Mouse (Mus musculus): ENCODE results near the gene Gins3. TPM values are rescaled to one million over a fixed set of nuclear protein-coding genes. Genes with fewer than 3 reads are reported as not detected.

Gene Gins3
- total and polyA plus RNA-seq, 3 experiments = 14.0 to 14.4 TPM; not detected in 1

DNA sequence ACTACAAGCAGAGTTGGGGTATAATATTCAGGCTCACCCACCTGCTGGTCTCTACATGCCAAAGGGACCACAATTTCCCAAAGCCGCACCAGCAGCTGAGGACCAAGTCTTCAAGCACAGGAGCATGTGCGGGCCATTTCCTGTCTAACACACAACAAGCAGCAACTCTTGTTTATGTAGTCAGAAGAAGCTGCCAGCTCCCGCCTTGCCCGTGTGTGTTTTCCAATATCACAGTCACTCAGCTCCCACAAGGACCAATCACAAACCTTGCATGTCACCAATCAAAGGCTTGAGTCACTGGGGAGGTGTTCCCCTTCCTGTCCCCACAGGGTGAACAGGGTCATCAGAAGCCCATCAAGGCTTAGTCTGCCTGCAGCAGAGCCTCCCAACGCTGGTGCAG lies 20.1 kb downstream of the Gins3 start:
- Histone ChIP-seq H3K9me3 (replicated peaks; ENCODE audit: insufficient read depth, low read length) (no peaks in the 10 kb centered on the region), H3K9ac (ENCODE audit: control insufficient read depth, low read depth, low read length, poor library complexity, severe bottlenecking) (no peak overlapping the region), H3K4me3 (ENCODE audit: control insufficient read depth in 1 of 2, insufficient read depth in 1 of 2, low read depth in 2 of 2, low read length in 2 of 2) (no peak overlapping the region), H3K36me3 (ENCODE audit: control insufficient read depth in 1 of 2, insufficient read depth in 2 of 2, low read length in 2 of 2) (peaks cover 0 to 18% of the 10 kb centered on the region in 2 experiments; a peak in 2 of 4 replicates), H3K27ac (ENCODE audit: control insufficient read depth, low read depth, low read length) (no peak overlapping the region), H3K27me3 (ENCODE audit: control insufficient read depth in 1 of 2, insufficient read depth in 2 of 2, low read length in 2 of 2) (no peaks in the 10 kb centered on the region), H3K79me2 (ENCODE audit: control insufficient read depth, insufficient read depth, low read length, poor library complexity) (no peaks in the 10 kb centered on the region), H3K4me1 (ENCODE audit: control insufficient read depth in 1 of 2, insufficient read depth in 2 of 2, low read length in 2 of 2) (peaks cover 21 to 29% of the 10 kb centered on the region in 2 experiments)
- DNase-seq (ENCODE audit: low read depth, low spot score) = no peak
- no peak for TF ChIP-seq HCFC1 (IDR thresholded peaks at IDR 0.05; ENCODE audit: low read depth, low read length)
- no peak for TF ChIP-seq ZMIZ1 (IDR thresholded peaks at IDR 0.05; ENCODE audit: low read depth, low read length)
- TF ChIP-seq CHD2 (IDR thresholded peaks at IDR 0.05; ENCODE audit: low read length) = no peak
- TF ChIP-seq JUND (IDR thresholded peaks at IDR 0.05; ENCODE audit: low read depth, low read length) = no peak
- no peak for TF ChIP-seq ELF1 (IDR thresholded peaks at IDR 0.05; ENCODE audit: low read depth, low read length)
- TF ChIP-seq TAL1 (IDR thresholded peaks at IDR 0.05; ENCODE audit: low read length) = no peak
- TF ChIP-seq E2F4 (IDR thresholded peaks at IDR 0.05; ENCODE audit: borderline replicate concordance, low read depth, low read length) = no peak
- no peak for TF ChIP-seq TCF12 (IDR thresholded peaks at IDR 0.05; ENCODE audit: low read depth, low read length)
- no peak for TF ChIP-seq NRF1 (IDR thresholded peaks at IDR 0.05; ENCODE audit: insufficient read depth, low read depth, low read length, poor library complexity, severe bottlenecking)
- TF ChIP-seq EP300 (IDR thresholded peaks at IDR 0.05; ENCODE audit: low read depth in 1 of 2, low read length in 2 of 2) = no peak
- no peak for TF ChIP-seq SIN3A (IDR thresholded peaks at IDR 0.05; ENCODE audit: low read length)
- TF ChIP-seq USF1 (IDR thresholded peaks at IDR 0.05; ENCODE audit: low read depth, low read length) = no peak
- no peak for TF ChIP-seq BHLHE40 (IDR thresholded peaks at IDR 0.05; ENCODE audit: borderline replicate concordance, low read depth, low read length)
- no peak for TF ChIP-seq MAFK (IDR thresholded peaks at IDR 0.05; ENCODE audit: borderline replicate concordance, low read depth, low read length)

DNA sequence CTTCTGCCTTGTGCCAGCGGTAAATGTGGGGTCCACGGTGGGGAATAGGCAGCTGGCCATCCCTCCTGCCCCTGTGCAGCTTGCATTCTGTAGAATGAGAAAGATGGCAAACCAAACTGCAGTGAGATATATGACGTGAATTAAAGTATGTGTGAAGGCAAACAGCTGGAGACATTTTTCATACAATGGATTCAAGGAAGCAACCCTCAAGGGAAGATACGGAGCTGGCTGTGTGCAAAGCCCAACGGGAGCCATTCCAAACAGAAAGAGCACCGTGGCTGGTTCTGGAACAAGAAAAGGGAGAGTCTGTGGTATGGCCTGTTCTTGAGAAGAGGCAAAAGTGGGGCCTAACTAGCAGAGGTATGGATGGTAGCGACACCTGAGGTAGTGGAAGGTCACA lies 22.6 kb downstream of the Gins3 start:
- TF ChIP-seq JUND (IDR thresholded peaks at IDR 0.05; ENCODE audit: low read depth, low read length) (no peak), ZMIZ1 (IDR thresholded peaks at IDR 0.05; ENCODE audit: low read depth, low read length) (no peak), KAT2A (conservative IDR thresholded peaks at IDR 0.05; ENCODE audit: low read depth, low read length) (no peak)
- Histone ChIP-seq H3K27me3 (ENCODE audit: control insufficient read depth in 1 of 2, insufficient read depth in 2 of 2, low read length in 2 of 2) (no peaks in the 10 kb centered on the region), H3K9me3 (replicated peaks; ENCODE audit: insufficient read depth, low read length) (no peaks in the 10 kb centered on the region), H3K36me3 (ENCODE audit: control insufficient read depth in 1 of 2, insufficient read depth in 2 of 2, low read length in 2 of 2) (peaks cover 0 to 19% of the 10 kb centered on the region in 2 experiments; a peak in 2 of 4 replicates), H3K27ac (ENCODE audit: control insufficient read depth, low read depth, low read length) (peak overlapping the region; percentile 61; the same call in 1 of the 2 replicates), H3K4me3 (ENCODE audit: control insufficient read depth in 1 of 2, insufficient read depth in 1 of 2, low read depth in 2 of 2, low read length in 2 of 2) (no peak overlapping the region), H3K79me2 (ENCODE audit: control insufficient read depth, insufficient read depth, low read length, poor library complexity) (no peaks in the 10 kb centered on the region), H3K9ac (ENCODE audit: control insufficient read depth, low read depth, low read length, poor library complexity, severe bottlenecking) (no peak overlapping the region), H3K4me1 (ENCODE audit: control insufficient read depth in 1 of 2, insufficient read depth in 2 of 2, low read length in 2 of 2) (peaks cover 23 to 32% of the 10 kb centered on the region in 2 experiments)
- DNase-seq (ENCODE audit: low read depth, low spot score) = no peak

Data from MEL (cell line).